Mouse (Mus musculus) liver, embryonic 14.5 days (tissue): ENCODE results near the gene Ndufs2. TPM values are rescaled to one million over a fixed set of nuclear protein-coding genes. Genes with fewer than 3 reads are reported as not detected.
A peak's percentile ranks its signal among the peaks of the same experiment; 100 is the strongest.

Experiments
- ATAC-seq: fragments of 200-750 bp; cut with Nextera tagmentation; 2 replicates; pipeline ENCODE4 v1.8.0; 2017; ENCODE audit warnings: moderate number of reproducible peaks, mild to moderate bottlenecking, moderate library complexity; ENCODE audit not compliant: insufficient read depth
- DNase-seq, 3 experiments: peaks; one replicate each; pipeline ENCODE4 v3.0.0-alpha.2; 2012 to 2013; ENCODE audit warnings: low read depth in 3 of 3, low spot score in 3 of 3
- H3K27ac ChIP-seq: fragments of 300-500 bp; sonication (generic); 2 replicates; pipeline ENCODE4 v1.5.1; 2014; ENCODE audit warnings: moderate library complexity, mild to moderate bottlenecking, control low read depth, inconsistent platforms
- H3K27me3 ChIP-seq: fragments of 300-500 bp; sonication (generic); 2 replicates; pipeline ENCODE4 v1.6.1; 2014; ENCODE audit warnings: mild to moderate bottlenecking, low read length, moderate library complexity; ENCODE audit not compliant: control insufficient read depth, insufficient read depth
- H3K36me3 ChIP-seq: fragments of 300-500 bp; sonication (generic); replicated peaks from 2 replicates; pipeline ENCODE4 v1.6.1; 2014; ENCODE audit warnings: low read depth; ENCODE audit not compliant: control insufficient read depth, insufficient read depth
- H3K4me1 ChIP-seq, 2 experiments: fragments of 200-500 bp in 1 of 2; fragments of 300-500 bp in 1 of 2; sonication (generic) in 1 of 2; replicated peaks; 2 replicates each; pipeline ENCODE4 v1.6.1; 2012 to 2014; ENCODE audit warnings: antibody characterized with exemption in 1 of 2, inconsistent platforms in 1 of 2, low read length in 1 of 2; ENCODE audit not compliant: control insufficient read depth in 2 of 2, insufficient read depth in 2 of 2
- H3K4me2 ChIP-seq: fragments of 300-500 bp; sonication (generic); 2 replicates; pipeline ENCODE4 v1.6.1; 2014; ENCODE audit warnings: low read depth, mild to moderate bottlenecking, control low read depth, moderate library complexity
- H3K4me3 ChIP-seq, 2 experiments: fragments of 200-500 bp in 1 of 2; fragments of 300-500 bp in 1 of 2; sonication (generic) in 1 of 2; 2 replicates each; pipeline ENCODE4 v1.5.1; 2012 to 2014; ENCODE audit warnings: low read depth in 2 of 2, low read length in 2 of 2, mild to moderate bottlenecking in 2 of 2, control low read depth in 1 of 2, inconsistent platforms in 1 of 2, moderate library complexity in 1 of 2; ENCODE audit not compliant: insufficient read depth in 1 of 2
- H3K9ac ChIP-seq: fragments of 300-500 bp; sonication (generic); replicated peaks from 2 replicates; pipeline ENCODE4 v1.6.1; 2014; ENCODE audit warnings: mild to moderate bottlenecking, control low read depth, moderate library complexity
- H3K9me3 ChIP-seq: fragments of 300-500 bp; sonication (generic); 2 replicates; pipeline ENCODE4 v1.6.1; 2016; ENCODE audit warnings: low read length, mixed read lengths; ENCODE audit not compliant: control insufficient read depth
- CTCF ChIP-seq: IDR thresholded peaks from 2 replicates; pipeline ENCODE4 v1.5.1; 2016; ENCODE audit warnings: antibody characterized with exemption, low read depth, control low read depth
- EP300 ChIP-seq: IDR thresholded peaks from 2 replicates; pipeline ENCODE4 v1.6.1; 2016; ENCODE audit warnings: antibody characterized with exemption, low read depth
- WGBS: fragments of 180-500 bp; shearing (Covaris S2); extraction: QIAGEN DNeasy Blood & Tissue Kit; methylation state at CpG from one replicate; pipeline ENCODE4 v1.1.7; 2014; ENCODE audit not compliant: insufficient replicate concordance; 5-methylcytosine and 5-hydroxymethylcytosine counted together
- polyA plus RNA-seq, 2 experiments: library from polyadenylated mRNA; depleted of rRNA in 1 of 2; stranded (reverse) in 1 of 2; unstranded in 1 of 2; fragments of >200 nt; fragmentation: Nextera tagmentation in 1 of 2; extraction: Ambion mirVana in 1 of 2; gene quantifications; 2 replicates each; pipeline versions ENCODE4 v1.2.1 to v1.2.3; 2012 to 2014

Gene Ndufs2
- polyA plus RNA-seq, 2 experiments = 72.4 to 136 TPM

- H3K9ac ChIP-seq = no peak overlapping the region
- no peak overlapping the region for H3K4me2 ChIP-seq
- DNase-seq = no peak
- no peaks in the 10 kb centered on the region for H3K9me3 ChIP-seq
- H3K27me3 ChIP-seq = no peaks in the 10 kb centered on the region
- no peak overlapping the region for H3K27ac ChIP-seq
- ATAC-seq = no peak
- WGBS = 89% methylated on average over 12 of the region's 12 CpGs
- TF ChIP-seq CTCF (no peak), EP300 (0 out of 2 replicates have a peak, but pooled peaks have one; percentile 2)
- no peak overlapping the region for H3K4me3 ChIP-seq
- H3K36me3 ChIP-seq = peaks cover 68% of the 10 kb centered on the region
- peaks cover 21 to 23% of the 10 kb centered on the region in 2 experiments for H3K4me1 ChIP-seq
Measured at GRCm38 (mm10) chr1:171274171-171274570, 23.0 kb upstream of the Ndufs2 start.

GRCm38 (mm10) chr1:171272086-171272485 is 20.9 kb upstream of the Ndufs2 start:
- Histone ChIP-seq H3K36me3 (peaks cover 47% of the 10 kb centered on the region), H3K27me3 (no peaks in the 10 kb centered on the region), H3K9me3 (no peaks in the 10 kb centered on the region), H3K4me1 (peaks cover 17 to 19% of the 10 kb centered on the region in 2 experiments), H3K4me3 (peak overlapping the region in 1 of 2 experiments; percentile 67; a peak in 1 of 4 replicates), H3K9ac (no peak overlapping the region; the same call in 1 of the 2 replicates), H3K27ac (peak overlapping the region; percentile 1), H3K4me2 (peak overlapping the region; percentile 89)
- no peak for DNase-seq
- WGBS = 55% methylated on average over 3 of the region's 3 CpGs
- no peak for TF ChIP-seq CTCF
- no peak for TF ChIP-seq EP300
- ATAC-seq = no peak

DNA sequence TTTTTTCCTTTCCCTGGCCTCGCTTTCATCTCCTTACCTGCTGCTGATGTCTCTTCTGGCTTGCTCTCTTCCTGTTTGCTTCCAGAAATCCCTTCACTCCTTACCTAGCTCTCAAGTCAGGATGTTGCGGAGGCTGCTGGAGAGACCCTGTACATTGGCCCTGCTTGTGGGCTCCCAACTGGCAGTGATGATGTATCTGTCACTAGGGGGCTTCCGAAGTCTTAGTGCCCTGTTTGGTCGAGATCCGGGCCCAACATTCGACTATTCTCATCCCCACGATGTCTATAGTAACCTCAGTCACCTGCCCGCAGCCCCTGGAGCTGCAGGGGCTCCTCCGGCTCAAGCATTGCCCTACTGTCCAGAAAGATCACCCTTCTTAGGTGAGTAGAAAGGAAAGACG is 20.4 kb upstream of the Ndufs2 start:
- no peak for ATAC-seq
- Histone ChIP-seq H3K4me2 (peak overlapping the region; percentile 89), H3K9me3 (no peaks in the 10 kb centered on the region), H3K27ac (peak overlapping the region; percentile 1), H3K4me1 (peaks cover 17 to 20% of the 10 kb centered on the region in 2 experiments), H3K4me3 (peak overlapping the region; percentile 28 to 67), H3K9ac (peak overlapping the region; percentile 80), H3K36me3 (peaks cover 43% of the 10 kb centered on the region), H3K27me3 (no peaks in the 10 kb centered on the region)
- TF ChIP-seq EP300 = no peak
- no peak; the same call in 1 of the 2 replicates for TF ChIP-seq CTCF
- 49% methylated on average over 10 of the region's 10 CpGs for WGBS
- DNase-seq = no peak

- Histone ChIP-seq H3K4me1 (peaks cover 17 to 22% of the 10 kb centered on the region in 2 experiments), H3K27me3 (no peaks in the 10 kb centered on the region), H3K9me3 (no peaks in the 10 kb centered on the region), H3K9ac (peak overlapping the region; percentile 80), H3K4me3 (peak overlapping the region; percentile 67 to 96), H3K4me2 (peak overlapping the region; percentile 89), H3K36me3 (peaks cover 38% of the 10 kb centered on the region), H3K27ac (peak overlapping the region; percentile 50)
- TF ChIP-seq CTCF = no peak
- 0 out of 2 replicates have a peak, but pooled peaks have one; percentile 17 for TF ChIP-seq EP300
- 27% methylated on average over 9 of the region's 9 CpGs for WGBS
- ATAC-seq (no peak), DNase-seq (peak in 1 of 3 experiments; percentile 54)
Measured at GRCm38 (mm10) chr1:171271196-171271595, 20.0 kb upstream of the Ndufs2 start.

- H3K4me1 ChIP-seq = peaks cover 17 to 22% of the 10 kb centered on the region in 2 experiments
- H3K9ac ChIP-seq = peak overlapping the region; percentile 80
- WGBS = under 1% methylated on average over 18 of the region's 19 CpGs
- DNase-seq = no peak
- H3K9me3 ChIP-seq = no peaks in the 10 kb centered on the region
- TF ChIP-seq EP300 = no peak
- no peak for TF ChIP-seq CTCF
- ATAC-seq = peak; percentile 72
- H3K4me3 ChIP-seq = peak overlapping the region; percentile 67 to 96
- peak overlapping the region; percentile 50 for H3K27ac ChIP-seq
- H3K36me3 ChIP-seq = peaks cover 32% of the 10 kb centered on the region
- H3K27me3 ChIP-seq = no peaks in the 10 kb centered on the region
- peak overlapping the region; percentile 89 for H3K4me2 ChIP-seq
Measured at GRCm38 (mm10) chr1:171270573-171270900, 19.3 kb upstream of the Ndufs2 start.
